27 mouse cellular contexts compared by ENCODE assay signal in the genomic region with DNA sequence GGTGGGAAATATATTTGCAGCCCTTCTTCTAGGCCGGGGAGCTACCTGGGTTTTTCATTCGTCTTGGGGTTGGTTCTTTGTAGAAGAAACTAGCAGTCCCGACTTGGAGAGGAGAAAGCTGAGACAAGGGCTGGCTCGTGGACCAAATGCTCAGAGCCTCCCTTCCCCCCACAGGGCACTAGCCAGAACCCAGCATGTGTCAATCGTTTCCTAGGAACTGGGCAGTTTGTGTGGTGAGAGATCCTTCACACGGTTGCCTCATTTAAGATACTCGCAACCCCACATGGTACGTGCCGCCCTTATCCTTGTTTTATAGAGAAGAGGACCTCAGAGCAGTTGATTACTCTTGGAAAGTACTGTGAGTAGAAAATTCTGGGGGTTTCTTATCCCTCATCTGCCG.
DNase-seq lines count a peak whose midpoint lies in the region; ATAC-seq and TF ChIP-seq lines count a peak whose summit lies in the region.
"Had no signal": no experiment of that assay in that cellular context is flagged by ENCODE, and none has a peak within 500 bp of the region (broad histone marks: within the 10 kb centered on the region; RNA-seq: fewer than 3 reads in every experiment).

No protein-coding gene starts in this region.

- no peak for ATAC-seq in cerebellum, adult (ENCODE audit: insufficient number of reproducible peaks, low FRiP score, low TSS enrichment)
- peak; percentile 53; the same call in 1 of the 2 replicates for ATAC-seq in hindbrain, postnatal 0 days
- ATAC-seq in hindbrain, embryonic 11.5 days (ENCODE audit: low FRiP score): no peak
- ATAC-seq: forebrain, embryonic 13.5 days; forebrain, embryonic 16.5 days; intestine, embryonic 15.5 days; Patski had no signal

- H3K9ac ChIP-seq in hindbrain, postnatal 0 days (replicated peaks; ENCODE audit: low read length): no peak overlapping the region
- no peak overlapping the region for H3K9ac ChIP-seq in hindbrain, embryonic 11.5 days (ENCODE audit: low read depth, low read length)
- H3K9ac ChIP-seq: forebrain, embryonic 13.5 days; heart, embryonic 13.5 days; hindbrain, embryonic 14.5 days; intestine, embryonic 15.5 days had no signal

- H3K27me3 ChIP-seq in hindbrain, postnatal 0 days (ENCODE audit: insufficient read depth, low read length): no peaks in the 10 kb centered on the region
- H3K27me3 ChIP-seq in hindbrain, embryonic 11.5 days (ENCODE audit: control insufficient read depth, insufficient read depth, low read length): no peaks in the 10 kb centered on the region
- no peaks in the 10 kb centered on the region for H3K27me3 ChIP-seq in limb, embryonic 10.5 days (ENCODE audit: low read depth, poor library complexity, severe bottlenecking)
- H3K27me3 ChIP-seq: CH12.LX; forebrain, embryonic 13.5 days; heart, embryonic 13.5 days; intestine, embryonic 15.5 days; Patski had no signal

- H3K4me2 ChIP-seq in hindbrain, postnatal 0 days (ENCODE audit: low read depth, low read length): no peak overlapping the region
- no peak overlapping the region for H3K4me2 ChIP-seq in hindbrain, embryonic 11.5 days (replicated peaks; ENCODE audit: low read depth, low read length)
- H3K4me2 ChIP-seq: forebrain, embryonic 13.5 days; heart, embryonic 13.5 days; hindbrain, embryonic 14.5 days; intestine, embryonic 15.5 days had no signal

- no peaks in the 10 kb centered on the region for H3K36me3 ChIP-seq in hindbrain, postnatal 0 days (ENCODE audit: insufficient read depth, low read length)
- no peaks in the 10 kb centered on the region for H3K36me3 ChIP-seq in hindbrain, embryonic 11.5 days (ENCODE audit: control insufficient read depth, insufficient read depth, low read length)
- H3K36me3 ChIP-seq in limb, embryonic 10.5 days: no peaks in the 10 kb centered on the region
- H3K36me3 ChIP-seq: forebrain, embryonic 10.5 days; G1E; heart, embryonic 10.5 days; heart, embryonic 13.5 days; intestine, embryonic 15.5 days had no signal

- TF ChIP-seq CTCF in hindbrain, postnatal 0 days (IDR thresholded peaks at IDR 0.05; ENCODE audit: low read depth): no peak

- no peaks in the 10 kb centered on the region for H3K9me3 ChIP-seq in hindbrain, postnatal 0 days (ENCODE audit: low read length)
- H3K9me3 ChIP-seq in hindbrain, embryonic 11.5 days (ENCODE audit: control insufficient read depth, low read length): no peaks in the 10 kb centered on the region
- no peaks in the 10 kb centered on the region for H3K9me3 ChIP-seq in limb, embryonic 10.5 days (replicated peaks)
- H3K9me3 ChIP-seq: forebrain, embryonic 10.5 days; forebrain, embryonic 13.5 days; heart, embryonic 10.5 days; heart, embryonic 13.5 days; intestine, embryonic 15.5 days had no signal

- WGBS in hindbrain, postnatal 0 days: 50% methylated on average over 10 of the region's 10 CpGs
- 74% methylated on average over 10 of the region's 10 CpGs for WGBS in hindbrain, embryonic 11.5 days
- 64% methylated on average over 10 of the region's 10 CpGs for WGBS in limb, embryonic 10.5 days

- peaks cover 7% of the 10 kb centered on the region for H3K4me1 ChIP-seq in hindbrain, postnatal 0 days (ENCODE audit: insufficient read depth, low read length)
- H3K4me1 ChIP-seq in hindbrain, embryonic 11.5 days (replicated peaks; ENCODE audit: control insufficient read depth, insufficient read depth, low read length): no peaks in the 10 kb centered on the region
- H3K4me1 ChIP-seq in limb, embryonic 10.5 days: peaks cover 55% of the 10 kb centered on the region
- H3K4me1 ChIP-seq: forebrain, embryonic 13.5 days; heart, embryonic 13.5 days; intestine, embryonic 15.5 days had no signal

- no peak overlapping the region for H3K27ac ChIP-seq in hindbrain, postnatal 0 days
- no peak overlapping the region for H3K27ac ChIP-seq in hindbrain, embryonic 11.5 days (ENCODE audit: low read depth, low read length)
- H3K27ac ChIP-seq in limb, embryonic 10.5 days: peak overlapping the region; percentile 47; the same call in 1 of the 2 replicates
- H3K27ac ChIP-seq: forebrain, embryonic 10.5 days; forebrain, embryonic 13.5 days; heart, adult 2 months; heart, embryonic 10.5 days; heart, embryonic 13.5 days; hindbrain, embryonic 14.5 days; intestine, embryonic 15.5 days had no signal

- no peak overlapping the region for H3K4me3 ChIP-seq in hindbrain, postnatal 0 days (ENCODE audit: low read length)
- H3K4me3 ChIP-seq in hindbrain, embryonic 11.5 days (ENCODE audit: low read depth, low read length): no peak overlapping the region
- no peak overlapping the region for H3K4me3 ChIP-seq in limb, embryonic 10.5 days
- H3K4me3 ChIP-seq: forebrain, embryonic 10.5 days; forebrain, embryonic 13.5 days; heart, adult 2 months; heart, embryonic 10.5 days; heart, embryonic 13.5 days; intestine, embryonic 15.5 days had no signal

- peak; percentile 41 for DNase-seq in adrenal gland, postnatal 10 days
- no peak for DNase-seq in adrenal gland, adult 18-20 months (ENCODE audit: low spot score in 2 of 2)
- DNase-seq in cerebellum, postnatal 14 days: peak; percentile 66 to 72
- DNase-seq in hindbrain, postnatal 0 days (ENCODE audit: low spot score): peak; percentile 40
- no peak for DNase-seq in hindbrain, embryonic 11.5 days (ENCODE audit: low spot score)
- no peak for DNase-seq in limb, embryonic 10.5 days (ENCODE audit: low spot score)
- DNase-seq: adrenal gland, postnatal 25 days; B cell, adult 2 months; cerebellum, adult 11-12 months; cerebellum, adult 8-10 months; gastrocnemius, postnatal 10 days; gastrocnemius, postnatal 36 days; heart, adult 2 months; heart, postnatal 14 days; kidney, adult 11 months; kidney, adult 8-10 months had no signal

Comparison
In these comparisons a context has a peak if more than half of its experiments do, and no peak if none do; other contexts are left out.
1. DNase-seq: peak in adrenal gland, postnatal 10 days (single experiment), cerebellum, postnatal 14 days (2 of 2) and hindbrain, postnatal 0 days (single experiment); none in adrenal gland, adult 18-20 months (0 of 2), hindbrain, embryonic 11.5 days (single experiment) and limb, embryonic 10.5 days (single experiment).